Mouse (Mus musculus) macrophage (primary cell): ENCODE data around the gene Gcc1. TPM values are rescaled to one million over a fixed set of nuclear protein-coding genes. Genes with fewer than 3 reads are reported as not detected.

Experiments
- H3K27ac ChIP-seq: fragments of 350-480 bp; formaldehyde crosslinking; 2 replicates; pipeline ENCODE4 v1.9.0; 2021
- H3K36me3 ChIP-seq: fragments of 350-480 bp; formaldehyde crosslinking; 2 replicates; pipeline ENCODE4 v1.9.0; 2021; ENCODE audit errors: inconsistent target
- H3K4me3 ChIP-seq: fragments of 350-480 bp; formaldehyde crosslinking; 2 replicates; pipeline ENCODE4 v1.9.0; 2021; ENCODE audit errors: inconsistent target
- H3K79me2 ChIP-seq: fragments of 350-480 bp; formaldehyde crosslinking; 2 replicates; pipeline ENCODE4 v1.9.0; 2021; ENCODE audit errors: inconsistent target
- WGBS: methylation state at CpG from one replicate; pipeline ENCODE4 v1.1.7; 2026; ENCODE audit warnings: inconsistent platforms; ENCODE audit not compliant: missing documents; 5-methylcytosine and 5-hydroxymethylcytosine counted together
- polyA plus RNA-seq: library from polyadenylated mRNA; stranded (reverse); fragments of 250-400 nt; gene quantifications from 3 replicates; pipeline ENCODE4 v1.2.4, GENCODE M21; 2018; ENCODE audit warnings: inconsistent platforms

Gene Gcc1
- polyA plus RNA-seq, 1 experiment from 2014 or later: 11.9 TPM

DNA sequence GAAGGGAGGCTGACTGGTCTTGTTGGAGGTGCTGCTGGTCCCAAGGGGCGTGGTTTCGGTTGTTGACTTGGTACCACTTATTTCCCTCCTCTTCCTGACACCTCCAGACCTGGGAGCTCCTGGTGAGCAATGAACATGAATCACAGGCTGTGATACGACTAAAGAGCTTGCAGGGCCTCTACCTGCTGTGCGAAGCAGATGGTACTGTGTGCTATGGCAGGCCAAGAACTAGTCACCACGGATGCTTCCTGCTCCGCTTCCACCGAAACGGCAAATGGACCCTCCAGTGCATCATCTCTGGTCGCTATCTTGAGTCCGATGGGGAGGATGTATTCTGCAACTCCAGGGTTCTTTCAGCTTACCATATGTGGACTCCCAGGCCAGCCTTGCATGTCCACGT lies 1.7 kb upstream of the Gcc1 start:
- 92% methylated on average over 11 of the region's 11 CpGs for WGBS
- peaks cover 11% of the 10 kb centered on the region; the same call in 1 of the 2 replicates for H3K36me3 ChIP-seq
- no peak overlapping the region for H3K27ac ChIP-seq
- H3K4me3 ChIP-seq: no peak overlapping the region
- H3K79me2 ChIP-seq: peaks cover 3% of the 10 kb centered on the region; the same call in 1 of the 2 replicates

- peaks cover 15% of the 10 kb centered on the region for H3K79me2 ChIP-seq
- 74% methylated on average over 3 of the region's 3 CpGs for WGBS
- H3K36me3 ChIP-seq: peaks cover 11% of the 10 kb centered on the region; the same call in 1 of the 2 replicates
- H3K4me3 ChIP-seq: no peak within 1 kb of the TSS
- H3K27ac ChIP-seq: no peak within 1 kb of the TSS
Observed at GRCm38 (mm10) chr6:28427096-28427839, 922 bp downstream of the Gcc1 start, which contains the start of gene Fscn3. Fscn3 (plus strand) TSS chr6:28427789.

DNA sequence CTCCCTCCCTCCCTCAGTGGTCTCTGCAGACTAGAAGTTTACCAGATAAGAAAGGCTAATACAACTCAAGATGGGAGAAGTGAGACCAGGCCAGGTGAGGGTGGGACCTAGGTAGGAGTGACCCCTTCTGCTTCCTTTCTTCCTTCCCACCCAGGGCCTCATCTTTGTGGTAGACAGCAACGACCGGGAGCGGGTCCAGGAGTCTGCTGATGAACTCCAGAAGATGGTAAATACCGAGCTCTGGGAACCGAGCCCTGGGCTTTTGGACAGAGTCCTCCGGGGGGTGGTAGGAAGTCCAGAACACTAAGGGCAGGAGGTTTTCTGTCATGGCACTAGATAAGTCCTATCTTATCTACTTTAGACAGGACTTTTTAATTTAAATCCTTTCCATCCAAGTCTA lies 3.2 kb downstream of the Gcc1 start:
- peaks cover 11% of the 10 kb centered on the region; the same call in 1 of the 2 replicates for H3K36me3 ChIP-seq
- H3K79me2 ChIP-seq: peaks cover 38% of the 10 kb centered on the region
- H3K4me3 ChIP-seq: no peak overlapping the region
- 92% methylated on average over 6 of the region's 6 CpGs for WGBS
- no peak overlapping the region for H3K27ac ChIP-seq

GRCm38 (mm10) chr6:28423767-28424695 lies 4.2 kb downstream of the Gcc1 start:
- H3K79me2 ChIP-seq: peaks cover 47% of the 10 kb centered on the region
- peak overlapping the region; percentile 61 for H3K4me3 ChIP-seq
- peaks cover 17% of the 10 kb centered on the region; the same call in 1 of the 2 replicates for H3K36me3 ChIP-seq
- WGBS: 16% methylated on average over 45 of the region's 46 CpGs
- H3K27ac ChIP-seq: peak overlapping the region; percentile 34; the same call in 1 of the 2 replicates

DNA sequence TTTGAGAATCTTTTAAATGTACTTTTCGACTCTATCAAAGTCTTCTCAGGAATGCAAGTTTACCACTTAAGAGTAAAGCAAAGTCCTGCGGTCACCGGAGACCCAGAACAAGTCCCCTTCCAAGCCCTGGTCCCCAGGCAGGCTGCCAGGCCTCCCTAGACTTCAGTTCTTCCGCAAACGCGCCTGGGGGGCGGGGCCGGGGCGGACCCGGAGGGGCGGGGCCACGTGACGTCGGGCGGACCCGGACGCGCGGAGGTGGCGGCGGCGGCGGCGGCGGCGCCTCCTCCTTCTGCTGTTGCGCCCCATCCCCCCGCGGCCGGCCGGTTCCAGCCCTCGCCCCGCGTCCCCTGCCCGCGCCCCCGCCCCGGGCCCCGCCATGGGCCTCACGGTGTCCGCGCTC lies 4.9 kb downstream of the Gcc1 start, which contains the start of gene Arf5:
Gene Arf5 (plus strand): TSS at position 248 of the 400 bp plus-strand sequence.
- 2% methylated on average over 10 of the region's 42 CpGs for WGBS
- Histone ChIP-seq H3K36me3 (peaks cover 25% of the 10 kb centered on the region), H3K4me3 (peak within 1 kb of the TSS; percentile 61), H3K79me2 (peaks cover 55% of the 10 kb centered on the region), H3K27ac (peak within 1 kb of the TSS; percentile 35; the same call in 1 of the 2 replicates)

GRCm38 (mm10) chr6:28422651-28423290 lies 5.4 kb downstream of the Gcc1 start:
- Histone ChIP-seq H3K79me2 (peaks cover 60% of the 10 kb centered on the region), H3K36me3 (peaks cover 29% of the 10 kb centered on the region), H3K4me3 (peak overlapping the region; percentile 14; the same call in 1 of the 2 replicates), H3K27ac (peak overlapping the region; percentile 35; the same call in 1 of the 2 replicates)
- WGBS: 77% methylated on average over 10 of the region's 15 CpGs

GRCm38 (mm10) chr6:28421469-28422000 lies 6.7 kb downstream of the Gcc1 start:
- H3K4me3 ChIP-seq: peak overlapping the region; percentile 68
- H3K79me2 ChIP-seq: peaks cover 61% of the 10 kb centered on the region
- peaks cover 34% of the 10 kb centered on the region for H3K36me3 ChIP-seq
- H3K27ac ChIP-seq: peak overlapping the region; percentile 15; the same call in 1 of the 2 replicates
- 2% methylated on average over 27 of the region's 27 CpGs for WGBS

- WGBS: 46% methylated on average over 13 of the region's 13 CpGs
- Histone ChIP-seq H3K4me3 (peak overlapping the region; percentile 68), H3K27ac (0 out of 2 replicates have a peak overlapping the region, but pooled peaks have one; percentile 15), H3K79me2 (peaks cover 61% of the 10 kb centered on the region), H3K36me3 (peaks cover 29% of the 10 kb centered on the region)
Observed at GRCm38 (mm10) chr6:28420865-28421264, 7.3 kb downstream of the Gcc1 start.

DNA sequence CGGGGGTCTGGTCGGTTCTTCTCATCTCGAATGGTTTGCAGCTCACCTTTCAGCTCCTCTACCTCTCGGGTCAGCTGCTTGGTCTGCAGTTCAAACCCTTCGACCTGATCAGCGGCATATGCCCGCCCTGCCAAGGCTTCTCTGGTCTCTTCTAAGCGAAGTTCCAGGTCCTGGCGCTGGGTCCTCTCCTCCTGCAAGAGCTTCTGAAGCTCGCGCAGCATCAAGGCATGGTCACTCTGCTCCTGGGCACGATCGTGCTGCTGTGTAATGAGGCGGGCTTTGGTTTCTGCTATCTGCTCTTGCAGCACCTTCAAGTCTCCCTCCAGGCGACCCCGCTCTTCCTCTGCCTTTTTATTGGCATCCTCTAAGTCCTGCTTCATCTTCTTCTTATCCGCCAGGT lies 7.8 kb downstream of the Gcc1 start:
- peaks cover 61% of the 10 kb centered on the region for H3K79me2 ChIP-seq

GRCm38 (mm10) chr6:28419673-28420072 lies 8.5 kb downstream of the Gcc1 start:
- H3K27ac ChIP-seq: no peak overlapping the region
- WGBS: 57% methylated on average over 2 of the region's 2 CpGs
- H3K36me3 ChIP-seq: peaks cover 38% of the 10 kb centered on the region
- H3K79me2 ChIP-seq: peaks cover 56% of the 10 kb centered on the region
- H3K4me3 ChIP-seq: no peak overlapping the region

More for the DNA sequence above, 7.8 kb downstream of the Gcc1 start:
- Histone ChIP-seq H3K27ac (no peak overlapping the region), H3K36me3 (peaks cover 34% of the 10 kb centered on the region), H3K4me3 (peak overlapping the region; percentile 68; the same call in 1 of the 2 replicates)
- 88% methylated on average over 17 of the region's 17 CpGs for WGBS

DNA sequence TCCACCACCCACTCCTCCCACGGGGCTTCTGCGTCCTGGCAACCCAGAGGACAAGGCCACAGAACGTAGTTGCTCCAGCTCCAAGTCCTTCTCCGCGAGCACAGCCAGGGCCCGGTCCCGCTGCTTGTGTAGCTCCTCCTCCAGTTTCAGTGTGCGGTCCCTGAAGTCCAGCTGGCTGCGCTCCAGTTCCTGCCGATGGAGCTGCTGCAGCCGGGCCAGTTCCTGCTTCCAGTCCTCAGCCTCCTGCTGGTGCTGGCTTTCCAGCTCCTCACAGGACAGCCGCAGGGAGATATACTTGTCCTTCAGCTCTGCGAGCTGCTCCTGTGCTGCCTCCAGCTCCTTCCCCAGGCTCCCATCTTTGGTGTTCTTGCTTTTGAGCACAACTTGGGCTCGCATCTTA lies 9.7 kb downstream of the Gcc1 start:
- 94% methylated on average over 14 of the region's 14 CpGs for WGBS
- H3K36me3 ChIP-seq: peaks cover 38% of the 10 kb centered on the region
- H3K4me3 ChIP-seq: no peak overlapping the region
- H3K27ac ChIP-seq: no peak overlapping the region
- H3K79me2 ChIP-seq: peaks cover 46% of the 10 kb centered on the region; the same call in 1 of the 2 replicates

DNA sequence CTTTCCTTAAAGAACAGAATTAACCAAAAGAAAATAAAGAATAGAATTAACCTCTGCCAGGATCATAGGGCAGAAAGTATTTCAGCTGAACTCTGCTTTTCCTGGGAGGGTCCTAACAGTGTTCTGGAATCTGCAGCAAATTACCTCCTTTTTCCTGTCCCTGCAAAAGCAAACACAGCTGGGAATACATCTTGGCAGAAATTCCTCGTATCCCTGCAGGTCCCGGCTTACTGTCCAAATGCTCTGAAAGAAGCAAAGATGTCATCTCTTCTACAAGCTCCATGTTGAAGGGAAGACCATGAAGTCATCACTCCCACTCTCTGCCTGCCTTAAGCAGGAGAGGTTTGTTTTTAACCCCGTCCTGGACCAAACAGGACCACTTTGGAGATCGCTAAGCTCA lies 11.2 kb downstream of the Gcc1 start:
- peaks cover 43% of the 10 kb centered on the region; the same call in 1 of the 2 replicates for H3K79me2 ChIP-seq
- peaks cover 38% of the 10 kb centered on the region for H3K36me3 ChIP-seq
- H3K4me3 ChIP-seq: no peak overlapping the region
- H3K27ac ChIP-seq: no peak overlapping the region
- WGBS: 96% methylated on average over 4 of the region's 4 CpGs

DNA sequence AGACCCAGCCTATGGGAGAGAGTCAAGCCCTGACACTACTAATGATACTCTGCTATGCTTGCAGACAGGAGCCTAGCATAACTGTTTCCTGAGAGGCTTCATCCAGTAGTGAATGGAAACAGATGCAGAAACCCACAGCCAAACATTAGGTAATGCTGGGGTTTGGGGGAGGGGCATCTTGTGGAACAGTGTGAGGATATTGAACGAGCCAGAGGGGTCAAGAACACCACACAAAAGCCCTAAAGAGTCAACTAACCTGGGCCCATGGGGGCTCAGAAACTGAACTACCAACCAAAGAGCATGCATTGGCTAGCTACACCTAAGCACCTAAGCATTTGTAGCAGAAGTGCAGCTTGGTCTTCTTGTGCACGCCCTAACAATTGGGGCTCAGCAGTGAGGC lies 17.0 kb downstream of the Gcc1 start:
- peaks cover 9% of the 10 kb centered on the region; the same call in 1 of the 2 replicates for H3K36me3 ChIP-seq
- 51% methylated on average over 2 of the region's 2 CpGs for WGBS
- H3K79me2 ChIP-seq: no peaks in the 10 kb centered on the region
- H3K4me3 ChIP-seq: no peak overlapping the region
- no peak overlapping the region for H3K27ac ChIP-seq
